Mouse (Mus musculus): ENCODE measurements around the gene Nsun2.

Nsun2 gene

GRCm38 (mm10) chr13:69534654-69535551 lies 1.4 kb downstream of the Nsun2 start:
- no peak for TF ChIP-seq GATA4 (IDR thresholded peaks at IDR 0.05; ENCODE audit: insufficient replicate concordance, low read length)

- no peak for TF ChIP-seq GATA4 (IDR thresholded peaks at IDR 0.05; ENCODE audit: insufficient replicate concordance, low read length)
Observed at GRCm38 (mm10) chr13:69536021-69536420, 2.5 kb downstream of the Nsun2 start.

GRCm38 (mm10) chr13:69537366-69537765 lies 3.8 kb downstream of the Nsun2 start:
- no peak for TF ChIP-seq GATA4 (IDR thresholded peaks at IDR 0.05; ENCODE audit: insufficient replicate concordance, low read length)

- no peak for TF ChIP-seq GATA4 (IDR thresholded peaks at IDR 0.05; ENCODE audit: insufficient replicate concordance, low read length)
Observed at GRCm38 (mm10) chr13:69538327-69538726, 4.8 kb downstream of the Nsun2 start.

- TF ChIP-seq GATA4 (IDR thresholded peaks at IDR 0.05; ENCODE audit: insufficient replicate concordance, low read length), result no peak
Observed at GRCm38 (mm10) chr13:69541209-69541608, 7.7 kb downstream of the Nsun2 start.

GRCm38 (mm10) chr13:69541776-69542175 lies 8.2 kb downstream of the Nsun2 start:
- no peak for TF ChIP-seq GATA4 (IDR thresholded peaks at IDR 0.05; ENCODE audit: insufficient replicate concordance, low read length)

GRCm38 (mm10) chr13:69542571-69543352 lies 9.2 kb downstream of the Nsun2 start:
- TF ChIP-seq GATA4 (IDR thresholded peaks at IDR 0.05; ENCODE audit: insufficient replicate concordance, low read length), result no peak

- TF ChIP-seq GATA4 (IDR thresholded peaks at IDR 0.05; ENCODE audit: insufficient replicate concordance, low read length), result no peak
Observed at GRCm38 (mm10) chr13:69543595-69543994, 10.0 kb downstream of the Nsun2 start.

GRCm38 (mm10) chr13:69545019-69545418 lies 11.5 kb downstream of the Nsun2 start:
- no peak for TF ChIP-seq GATA4 (IDR thresholded peaks at IDR 0.05; ENCODE audit: insufficient replicate concordance, low read length)

GRCm38 (mm10) chr13:69547488-69548180 lies 14.1 kb downstream of the Nsun2 start:
- no peak for TF ChIP-seq GATA4 (IDR thresholded peaks at IDR 0.05; ENCODE audit: insufficient replicate concordance, low read length)

- no peak for TF ChIP-seq GATA4 (IDR thresholded peaks at IDR 0.05; ENCODE audit: insufficient replicate concordance, low read length)
Observed at GRCm38 (mm10) chr13:69549980-69550379, 16.4 kb downstream of the Nsun2 start.

GRCm38 (mm10) chr13:69550831-69551230 lies 17.3 kb downstream of the Nsun2 start:
- no peak for TF ChIP-seq GATA4 (IDR thresholded peaks at IDR 0.05; ENCODE audit: insufficient replicate concordance, low read length)

GRCm38 (mm10) chr13:69553024-69553423 lies 19.5 kb downstream of the Nsun2 start:
- TF ChIP-seq GATA4 (IDR thresholded peaks at IDR 0.05; ENCODE audit: insufficient replicate concordance, low read length), result no peak

- no peak for TF ChIP-seq GATA4 (IDR thresholded peaks at IDR 0.05; ENCODE audit: insufficient replicate concordance, low read length)
Observed at GRCm38 (mm10) chr13:69554255-69554654, 20.7 kb downstream of the Nsun2 start.

GRCm38 (mm10) chr13:69555045-69555444 lies 21.5 kb downstream of the Nsun2 start:
- TF ChIP-seq GATA4 (IDR thresholded peaks at IDR 0.05; ENCODE audit: insufficient replicate concordance, low read length), result no peak

Measured in liver, adult (tissue).